In the genomic region with DNA sequence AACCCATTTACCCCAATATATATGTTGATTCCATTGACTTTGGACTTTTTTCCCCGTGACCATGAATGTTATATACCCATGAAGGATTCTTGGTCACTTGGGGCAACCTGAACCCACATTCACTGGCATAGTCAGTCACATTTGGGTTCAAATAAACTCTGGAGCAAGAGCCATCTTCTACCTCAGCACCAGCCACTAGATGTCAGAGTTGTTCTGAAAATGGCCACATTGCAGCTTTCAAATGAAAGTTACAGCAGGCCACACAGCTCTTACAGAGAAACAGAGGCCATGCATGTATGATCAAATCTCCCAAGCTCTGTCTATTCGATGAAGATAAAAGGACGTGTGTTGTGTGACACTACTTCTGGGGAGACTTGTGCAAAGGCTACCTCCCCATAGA, we compare ENCODE assay signal across 7 mouse cellular contexts. TPM values are rescaled to one million over a fixed set of nuclear protein-coding genes. Genes with fewer than 3 reads are reported as not detected.
DNase-seq lines count a peak whose midpoint lies in the region; TF ChIP-seq lines count a peak whose summit lies in the region.

No protein-coding gene starts in this region.

- DNase-seq in layer of hippocampus, adult 11-12 months (ENCODE audit: low spot score): peak; percentile 36
- no peak for DNase-seq in layer of hippocampus, adult 9-11 months
- DNase-seq in ES-E14 (ENCODE audit: low read depth, low spot score): peak; percentile 27
- DNase-seq in brain, embryonic 14.5 days (ENCODE audit: low read depth): peak; percentile 73
- peak; percentile 6 to 12 for DNase-seq in kidney, postnatal 4 days
- peak; percentile 83 for DNase-seq in naive thymus-derived CD4-positive, alpha-beta T cell, adult 2 months (ENCODE audit: low read depth)
- no peak for DNase-seq in spleen, adult 18-20 months

- no peaks in the 10 kb centered on the region for H3K36me3 ChIP-seq in ES-E14 (ENCODE audit: control insufficient read depth, insufficient read depth, low read length, poor library complexity, severe bottlenecking)

- no peak overlapping the region for H3K4me3 ChIP-seq in ES-E14 (ENCODE audit: insufficient read depth in 1 of 2, low read depth in 1 of 2, low read length in 2 of 2, poor library complexity in 1 of 2, severe bottlenecking in 1 of 2)

- peak; percentile 57; the same call in 1 of the 2 replicates for TF ChIP-seq CTCF in brain, embryonic 14.5 days (IDR thresholded peaks at IDR 0.05; ENCODE audit: borderline replicate concordance, extremely low read depth, insufficient read depth, insufficient read length)

- no peaks in the 10 kb centered on the region for H3K4me1 ChIP-seq in ES-E14 (ENCODE audit: control insufficient read depth in 2 of 2, insufficient read depth in 2 of 2, low read length in 2 of 2, poor library complexity in 1 of 2)

- in situ Hi-C loops in ES-E14 (cut with MboI; ENCODE audit: low sequenced_read_pairs in 2 of 2, unreplicated experiment in 2 of 2): no loop called here

- H3K27ac ChIP-seq in ES-E14 (ENCODE audit: insufficient read depth, low read depth, low read length, poor library complexity, severe bottlenecking): no peak overlapping the region

- no peak overlapping the region for H3K9ac ChIP-seq in ES-E14 (ENCODE audit: insufficient read depth, low read depth, low read length, poor library complexity, severe bottlenecking)

- H3K9me3 ChIP-seq in ES-E14 (ENCODE audit: control insufficient read depth, insufficient read depth, low read depth, low read length): no peaks in the 10 kb centered on the region

- TF ChIP-seq POLR2A in brain, embryonic 14.5 days (IDR thresholded peaks at IDR 0.05; ENCODE audit: borderline replicate concordance, extremely low read depth, insufficient read depth, insufficient read length, poor library complexity, severe bottlenecking): no peak

TF ChIP-seq in ES-E14, 5 proteins besides CTCF, POLR2A, EP300 and RAD21:
- no peak for TF ChIP-seq ZNF384 (IDR thresholded peaks at IDR 0.05; ENCODE audit: low read depth, low read length)
- TF ChIP-seq ZC3H11A (IDR thresholded peaks at IDR 0.05; ENCODE audit: borderline replicate concordance, low read depth, low read length): peak; percentile 41; the same call in 1 of the 2 replicates

RNA-seq across cellular contexts. Expression of a gene that starts 11.6 kb away (rescaled TPM):
- not detected in 2 replicates for total RNA-seq in ES-E14 (2012; rRNA removed)
- 0.16 TPM in 1 of 2 replicates, not detected in the other for polyA plus RNA-seq in brain, embryonic 14.5 days (2012; rRNA removed)

RNA-seq across cellular contexts. Expression of a gene that starts 49.8 kb away (rescaled TPM):
- 35.0 and 44.0 TPM in 2 replicates for total RNA-seq in ES-E14 (2012; rRNA removed)
- 44.0 and 48.2 TPM in 2 replicates for polyA plus RNA-seq in brain, embryonic 14.5 days (2012; rRNA removed)

Comparison
In these comparisons a context has a peak if more than half of its experiments do, and no peak if none do; other contexts are left out.
1. DNase-seq: peak in layer of hippocampus, adult 11-12 months (single experiment), ES-E14 (single experiment), brain, embryonic 14.5 days (single experiment), kidney, postnatal 4 days (2 of 2) and naive thymus-derived CD4-positive, alpha-beta T cell, adult 2 months (single experiment); none in layer of hippocampus, adult 9-11 months (single experiment) and spleen, adult 18-20 months (0 of 2).